Mouse (Mus musculus) midbrain, embryonic 11.5 days (tissue): ENCODE measurements around the gene Disp2. TPM values are rescaled to one million over a fixed set of nuclear protein-coding genes. Genes with fewer than 3 reads are reported as not detected.

ENCODE experiments used
- ATAC-seq: fragments of 200-750 bp; cut with Nextera tagmentation; 2 replicates; pipeline ENCODE4 v1.8.0; 2017; ENCODE audit warnings: moderate TSS enrichment, moderate library complexity; ENCODE audit not compliant: low FRiP score
- DNase-seq: peaks from one replicate; pipeline ENCODE4 v3.0.0; 2015; ENCODE audit warnings: low spot score; ENCODE audit errors: missing footprints
- H3K27ac ChIP-seq: fragments of 300-500 bp; sonication (generic); 2 replicates; pipeline ENCODE4 v1.5.1; 2014; ENCODE audit warnings: low read depth, low read length
- H3K27me3 ChIP-seq: fragments of 300-500 bp; sonication (generic); 2 replicates; pipeline ENCODE4 v1.6.1; 2014; ENCODE audit warnings: mild to moderate bottlenecking, low read length, moderate library complexity, mixed read lengths; ENCODE audit not compliant: control insufficient read depth, insufficient read depth
- H3K36me3 ChIP-seq: fragments of 300-500 bp; sonication (generic); 2 replicates; pipeline ENCODE4 v1.6.1; 2014; ENCODE audit warnings: mild to moderate bottlenecking, low read length, moderate library complexity, mixed read lengths; ENCODE audit not compliant: control insufficient read depth, insufficient read depth
- H3K4me1 ChIP-seq: fragments of 300-500 bp; sonication (generic); 2 replicates; pipeline ENCODE4 v1.6.1; 2014; ENCODE audit warnings: low read length; ENCODE audit not compliant: control insufficient read depth, insufficient read depth
- H3K4me2 ChIP-seq: fragments of 300-500 bp; sonication (generic); 2 replicates; pipeline ENCODE4 v1.6.1; 2014; ENCODE audit warnings: mild to moderate bottlenecking, moderate library complexity
- H3K4me3 ChIP-seq: fragments of 300-500 bp; sonication (generic); 2 replicates; pipeline ENCODE4 v1.5.1; 2014; ENCODE audit warnings: low read depth, low read length
- H3K9ac ChIP-seq: fragments of 300-500 bp; sonication (generic); 2 replicates; pipeline ENCODE4 v1.6.1; 2014; ENCODE audit warnings: low read length
- H3K9me3 ChIP-seq: fragments of 300-500 bp; sonication (generic); 2 replicates; pipeline ENCODE4 v1.6.1; 2016; ENCODE audit warnings: low read length; ENCODE audit not compliant: control insufficient read depth
- WGBS: fragments of 180-500 bp; shearing (Covaris S2); extraction: QIAGEN DNeasy Blood & Tissue Kit; methylation state at CpG from one replicate; pipeline ENCODE4 v1.1.7; 2014; 5-methylcytosine and 5-hydroxymethylcytosine counted together
- polyA plus RNA-seq: library from polyadenylated mRNA; unstranded; fragments of >200 nt; fragmentation: Nextera tagmentation; extraction: Ambion mirVana; gene quantifications from 2 replicates; pipeline ENCODE4 v1.2.1, GENCODE M21; 2014

Gene Disp2
- polyA plus RNA-seq, 1 experiment from 2014 or later = 7.8 TPM

- DNase-seq = no peak
- peaks cover 9% of the 10 kb centered on the region for H3K4me1 ChIP-seq
- H3K27ac ChIP-seq = no peak overlapping the region
- no peak for ATAC-seq
- no peak overlapping the region for H3K4me3 ChIP-seq
- no peaks in the 10 kb centered on the region for H3K27me3 ChIP-seq
- no peaks in the 10 kb centered on the region for H3K9me3 ChIP-seq
- no peak overlapping the region for H3K9ac ChIP-seq
- WGBS = 85% methylated on average over 5 of the region's 5 CpGs
- no peak overlapping the region for H3K4me2 ChIP-seq
- no peaks in the 10 kb centered on the region for H3K36me3 ChIP-seq
These were observed 25.4 kb upstream of the Disp2 start for GRCm38 (mm10) chr2:118754143-118754542.

DNA sequence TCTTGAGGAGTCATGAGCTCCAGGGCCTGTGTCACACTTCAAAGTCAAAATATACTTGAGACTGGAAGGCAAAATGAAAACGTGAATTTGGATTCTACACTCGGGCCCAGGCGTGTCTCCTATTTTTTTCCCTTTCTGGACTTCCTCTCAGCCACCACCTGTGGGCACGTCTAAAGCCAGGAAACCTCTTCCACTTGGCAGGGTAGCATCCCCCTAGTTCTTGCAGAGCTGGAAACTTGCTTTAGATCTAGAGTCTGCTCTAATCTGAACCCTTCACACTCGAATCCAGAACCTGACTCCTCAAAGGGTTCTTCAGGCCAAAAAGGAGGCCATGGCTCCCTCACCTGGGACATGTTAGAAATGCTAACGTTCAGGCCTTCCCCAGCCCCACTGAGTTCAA is 24.1 kb upstream of the Disp2 start:
- Histone ChIP-seq H3K36me3 (no peaks in the 10 kb centered on the region), H3K27ac (no peak overlapping the region), H3K4me3 (no peak overlapping the region), H3K4me2 (no peak overlapping the region), H3K9me3 (no peaks in the 10 kb centered on the region), H3K4me1 (peaks cover under 1% of the 10 kb centered on the region), H3K9ac (no peak overlapping the region), H3K27me3 (no peaks in the 10 kb centered on the region; the same call in 1 of the 2 replicates)
- peak; percentile 62 for DNase-seq
- no peak for ATAC-seq
- WGBS = 89% methylated on average over 6 of the region's 6 CpGs

- Histone ChIP-seq H3K36me3 (no peaks in the 10 kb centered on the region), H3K27me3 (no peaks in the 10 kb centered on the region; the same call in 1 of the 2 replicates), H3K27ac (no peak overlapping the region), H3K9me3 (no peaks in the 10 kb centered on the region), H3K4me2 (no peak overlapping the region), H3K4me3 (no peak overlapping the region), H3K4me1 (0 out of 2 replicates have a peak, but pooled peaks cover 2% of the 10 kb centered on the region), H3K9ac (no peak overlapping the region)
- DNase-seq (peak; percentile 45), ATAC-seq (no peak)
- 91% methylated on average over 4 of the region's 4 CpGs for WGBS
These were observed 23.4 kb upstream of the Disp2 start for GRCm38 (mm10) chr2:118756103-118756502.

DNA sequence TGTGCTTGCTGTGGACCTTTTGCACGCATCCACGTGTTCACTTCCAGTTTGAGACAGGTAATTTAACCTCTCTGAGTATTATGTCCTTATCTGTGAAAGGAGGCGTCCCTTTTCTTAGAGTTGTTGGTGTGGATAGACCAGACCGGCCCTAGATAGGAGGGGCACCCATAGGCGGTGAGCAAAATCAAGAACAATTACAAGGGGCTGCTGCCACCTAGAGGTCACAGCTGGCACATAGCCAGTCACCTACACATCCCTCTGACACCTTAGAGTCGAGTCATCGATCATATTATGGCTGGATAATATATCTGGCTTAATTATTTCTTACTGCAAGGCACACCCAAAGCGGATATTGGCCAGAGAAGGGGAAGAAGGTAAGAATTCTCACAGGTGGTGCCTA is 19.7 kb upstream of the Disp2 start:
- no peak overlapping the region for H3K4me2 ChIP-seq
- peaks cover 25% of the 10 kb centered on the region for H3K4me1 ChIP-seq
- no peak overlapping the region for H3K4me3 ChIP-seq
- peak; percentile 96 for DNase-seq
- ATAC-seq = peak; percentile 40; the same call in 1 of the 2 replicates
- H3K27me3 ChIP-seq = peaks cover 5% of the 10 kb centered on the region; the same call in 1 of the 2 replicates
- WGBS = 8% methylated on average over 8 of the region's 8 CpGs
- H3K27ac ChIP-seq = no peak overlapping the region
- H3K9me3 ChIP-seq = no peaks in the 10 kb centered on the region
- no peaks in the 10 kb centered on the region for H3K36me3 ChIP-seq
- H3K9ac ChIP-seq = no peak overlapping the region

DNA sequence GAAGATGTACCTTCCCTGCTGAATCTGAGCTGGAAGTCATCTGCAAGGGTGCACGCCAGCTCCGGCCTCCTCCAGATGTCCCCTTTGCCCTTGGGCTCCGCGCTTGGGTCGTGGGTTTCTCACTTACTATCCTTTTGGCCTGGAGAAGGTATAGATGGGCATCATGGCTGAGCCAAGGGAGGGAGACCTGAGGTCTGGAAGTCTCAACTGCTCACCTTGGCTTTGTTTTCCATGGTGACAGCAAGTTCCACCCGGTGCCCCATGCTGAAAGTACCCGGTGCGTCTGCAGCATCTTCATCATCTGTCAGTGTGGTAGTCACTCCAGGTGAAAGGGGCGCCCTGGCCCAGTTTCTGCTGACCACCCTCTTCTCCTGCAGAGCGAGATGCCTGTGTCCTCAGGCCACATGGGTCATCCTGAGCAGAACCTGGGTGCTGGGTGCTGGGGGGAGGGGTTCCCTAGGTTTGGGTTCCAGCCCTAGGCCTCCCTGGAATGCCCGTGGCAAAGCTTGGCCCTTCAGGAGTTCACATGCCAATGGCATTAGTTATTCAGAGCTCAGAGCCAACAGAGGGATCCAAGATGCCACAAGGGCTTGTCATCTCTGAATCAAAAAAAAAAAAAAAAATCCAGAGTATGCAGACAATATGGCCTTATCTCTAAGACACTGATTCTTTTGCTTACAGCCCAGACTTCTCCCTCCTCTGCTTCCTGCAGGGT is 19.1 kb upstream of the Disp2 start:
- no peak for DNase-seq
- Histone ChIP-seq H3K9ac (no peak overlapping the region), H3K27me3 (peaks cover 5% of the 10 kb centered on the region; the same call in 1 of the 2 replicates), H3K4me2 (no peak overlapping the region), H3K4me3 (no peak overlapping the region), H3K4me1 (peaks cover 25% of the 10 kb centered on the region), H3K9me3 (no peaks in the 10 kb centered on the region), H3K36me3 (no peaks in the 10 kb centered on the region), H3K27ac (no peak overlapping the region)
- 85% methylated on average over 11 of the region's 11 CpGs for WGBS
- ATAC-seq = no peak

DNA sequence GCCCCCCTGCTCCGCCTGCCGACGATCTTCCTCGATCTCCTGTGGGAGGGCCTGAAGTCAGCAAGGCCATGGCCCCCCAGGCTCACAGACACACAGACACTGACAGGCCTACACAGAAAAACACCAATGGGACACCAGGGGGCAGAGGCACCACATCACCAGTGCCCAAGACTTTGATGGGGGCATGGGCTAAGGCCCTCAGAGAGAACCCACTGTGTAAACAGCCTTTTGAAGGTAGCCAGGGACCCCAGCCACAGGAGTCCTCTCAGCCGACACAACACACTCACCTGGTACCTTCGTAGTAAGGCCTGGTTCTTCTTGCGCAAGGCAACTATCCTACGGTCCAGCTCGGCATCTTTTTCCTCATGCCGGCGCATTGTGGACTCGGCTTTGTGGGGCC is 18.2 kb upstream of the Disp2 start:
- 88% methylated on average over 12 of the region's 12 CpGs for WGBS
- Histone ChIP-seq H3K4me3 (no peak overlapping the region), H3K4me2 (no peak overlapping the region; the same call in 1 of the 2 replicates), H3K36me3 (no peaks in the 10 kb centered on the region), H3K9me3 (no peaks in the 10 kb centered on the region), H3K27ac (no peak overlapping the region), H3K4me1 (peaks cover 25% of the 10 kb centered on the region), H3K9ac (no peak overlapping the region; the same call in 1 of the 2 replicates), H3K27me3 (peaks cover 5% of the 10 kb centered on the region; the same call in 1 of the 2 replicates)
- no peak for ATAC-seq
- DNase-seq = no peak

- peak; percentile 97 for DNase-seq
- Histone ChIP-seq H3K36me3 (no peaks in the 10 kb centered on the region), H3K27me3 (peaks cover 5% of the 10 kb centered on the region; the same call in 1 of the 2 replicates), H3K4me3 (peak within 1 kb of the TSS; percentile 19), H3K27ac (peak within 1 kb of the TSS; percentile 89), H3K4me1 (peaks cover 25% of the 10 kb centered on the region), H3K9ac (peak within 1 kb of the TSS; percentile 66), H3K4me2 (peak within 1 kb of the TSS; percentile 44), H3K9me3 (no peaks in the 10 kb centered on the region)
- ATAC-seq = peak; percentile 79
- 7% methylated on average over 29 of the region's 29 CpGs for WGBS
These were observed 17.4 kb upstream of the Disp2 start, which contains the start of gene Ccdc9b for GRCm38 (mm10) chr2:118761906-118762783. Gene Ccdc9b, minus strand, starts transcription at chr2:118762661.

- Histone ChIP-seq H3K9me3 (no peaks in the 10 kb centered on the region), H3K4me3 (peak overlapping the region; percentile 19; the same call in 1 of the 2 replicates), H3K9ac (peak overlapping the region; percentile 66), H3K4me2 (peak overlapping the region; percentile 44), H3K27me3 (peaks cover 5% of the 10 kb centered on the region; the same call in 1 of the 2 replicates), H3K27ac (peak overlapping the region; percentile 89), H3K36me3 (no peaks in the 10 kb centered on the region), H3K4me1 (peaks cover 25% of the 10 kb centered on the region)
- WGBS = 14% methylated on average over 10 of the region's 10 CpGs
- ATAC-seq (no peak), DNase-seq (no peak)
These were observed 16.8 kb upstream of the Disp2 start for GRCm38 (mm10) chr2:118762784-118763148.

GRCm38 (mm10) chr2:118763469-118763868 is 16.1 kb upstream of the Disp2 start:
- no peak overlapping the region for H3K4me3 ChIP-seq
- peaks cover 25% of the 10 kb centered on the region for H3K4me1 ChIP-seq
- no peak overlapping the region for H3K27ac ChIP-seq
- H3K4me2 ChIP-seq = no peak overlapping the region
- no peaks in the 10 kb centered on the region for H3K9me3 ChIP-seq
- DNase-seq = no peak
- peaks cover 5% of the 10 kb centered on the region; the same call in 1 of the 2 replicates for H3K27me3 ChIP-seq
- no peak for ATAC-seq
- no peaks in the 10 kb centered on the region for H3K36me3 ChIP-seq
- H3K9ac ChIP-seq = no peak overlapping the region
- WGBS = 69% methylated on average over 7 of the region's 7 CpGs
